Mouse (Mus musculus): ENCODE data around the gene Casp7. TPM values are rescaled to one million over a fixed set of nuclear protein-coding genes. Genes with fewer than 3 reads are reported as not detected.
"Not testable (repeated sequence)": the region's sequence is repeated elsewhere in the genome, so short reads cannot be mapped to it uniquely, and the experiment has no call there.

Gene Casp7
- 1 to 10 TPM; 3.7 to 4.6 (median 4.0) TPM for total RNA-seq (2022)

GRCm38 (mm10) chr19:56396669-56397621, at the start of gene Casp7:
Gene Casp7, plus strand, starts transcription at chr19:56397129.
- no peak for DNase-seq (ENCODE audit: low spot score in 2 of 2)

- DNase-seq (ENCODE audit: low spot score in 2 of 2) = no peak
Observed at GRCm38 (mm10) chr19:56349295-56349694, 47.6 kb upstream of the Casp7 start.

- DNase-seq (ENCODE audit: low spot score in 2 of 2) = no peak
Observed at GRCm38 (mm10) chr19:56353689-56354088, 43.2 kb upstream of the Casp7 start.

- DNase-seq (ENCODE audit: low spot score in 2 of 2) = no peak
Observed at GRCm38 (mm10) chr19:56355201-56355600, 41.7 kb upstream of the Casp7 start.

- DNase-seq (ENCODE audit: low spot score in 2 of 2) = peak; percentile 32 to 56
Observed at GRCm38 (mm10) chr19:56356480-56357373, 40.2 kb upstream of the Casp7 start.

- DNase-seq (ENCODE audit: low spot score in 2 of 2) = not testable (repeated sequence)
Observed at GRCm38 (mm10) chr19:56357374-56357708, 39.6 kb upstream of the Casp7 start.

GRCm38 (mm10) chr19:56358890-56359289, 38.0 kb upstream of the Casp7 start:
- DNase-seq (ENCODE audit: low spot score in 2 of 2) = no peak

- DNase-seq (ENCODE audit: low spot score in 2 of 2) = no peak
Observed at GRCm38 (mm10) chr19:56363721-56364460, 33.0 kb upstream of the Casp7 start.

- no peak for DNase-seq (ENCODE audit: low spot score in 2 of 2)
Observed at GRCm38 (mm10) chr19:56364563-56364962, 32.4 kb upstream of the Casp7 start.

GRCm38 (mm10) chr19:56366168-56366567, 30.8 kb upstream of the Casp7 start:
- no peak for DNase-seq (ENCODE audit: low spot score in 2 of 2)

GRCm38 (mm10) chr19:56366625-56367024, 30.3 kb upstream of the Casp7 start:
- DNase-seq (ENCODE audit: low spot score in 2 of 2) = no peak

GRCm38 (mm10) chr19:56367778-56368177, 29.2 kb upstream of the Casp7 start:
- no peak for DNase-seq (ENCODE audit: low spot score in 2 of 2)

- DNase-seq (ENCODE audit: low spot score in 2 of 2) = no peak
Observed at GRCm38 (mm10) chr19:56368912-56369311, 28.0 kb upstream of the Casp7 start.

- DNase-seq (ENCODE audit: low spot score in 2 of 2) = no peak
Observed at GRCm38 (mm10) chr19:56370389-56371150, 26.4 kb upstream of the Casp7 start.

- no peak for DNase-seq (ENCODE audit: low spot score in 2 of 2)
Observed at GRCm38 (mm10) chr19:56372226-56372625, 24.7 kb upstream of the Casp7 start.

- no peak for DNase-seq (ENCODE audit: low spot score in 2 of 2)
Observed at GRCm38 (mm10) chr19:56373246-56373645, 23.7 kb upstream of the Casp7 start.

GRCm38 (mm10) chr19:56374011-56374410, 22.9 kb upstream of the Casp7 start:
- DNase-seq (ENCODE audit: low spot score in 2 of 2) = no peak

- no peak for DNase-seq (ENCODE audit: low spot score in 2 of 2)
Observed at GRCm38 (mm10) chr19:56378007-56378406, 18.9 kb upstream of the Casp7 start.

GRCm38 (mm10) chr19:56378554-56379172, 18.3 kb upstream of the Casp7 start:
- no peak for DNase-seq (ENCODE audit: low spot score in 2 of 2)

- no peak for DNase-seq (ENCODE audit: low spot score in 2 of 2)
Observed at GRCm38 (mm10) chr19:56380341-56380740, 16.6 kb upstream of the Casp7 start.

Measured in left cerebral cortex, adult 8-10 months (tissue).